Mouse (Mus musculus) right cerebral cortex, postnatal 4 days (tissue): ENCODE results near the gene Trp73.

Experiments used
- DNase-seq: peaks from one replicate; pipeline ENCODE4 v3.0.0-alpha.2; 2022

Gene Trp73

GRCm38 (mm10) chr4:154140182-154140212 is at the start of gene Trp73:
Trp73 (minus strand) TSS chr4:154140208.
- no peak for DNase-seq

- DNase-seq, result no peak
These were observed 48.9 kb upstream of the Trp73 start for GRCm38 (mm10) chr4:154188948-154189347.

DNA sequence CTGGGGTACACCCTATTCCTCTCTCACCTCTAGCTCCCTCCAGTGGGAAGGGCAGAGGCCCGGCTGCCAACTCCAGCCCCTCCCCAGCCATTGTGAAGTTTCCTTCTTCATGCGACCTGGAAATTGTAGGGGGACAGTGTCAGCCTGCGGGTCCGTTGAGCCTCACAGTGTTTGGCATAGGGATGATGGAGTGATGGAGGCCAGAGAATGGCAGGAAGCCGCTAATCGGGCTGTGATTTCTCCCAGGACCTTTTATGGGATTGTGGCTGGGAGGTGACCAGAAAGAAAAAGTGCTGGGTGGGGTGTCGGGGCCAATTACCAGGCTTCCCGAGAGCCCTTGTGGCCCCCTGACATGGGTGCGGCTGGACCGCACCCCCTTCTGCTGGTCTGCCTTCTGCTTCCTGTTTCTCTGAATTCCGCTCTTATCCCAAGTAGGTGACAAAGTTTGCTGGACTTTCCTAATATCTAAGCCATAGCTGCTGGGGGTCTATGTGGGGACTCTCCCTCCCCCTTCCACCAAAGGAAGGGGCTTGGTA is 46.1 kb upstream of the Trp73 start:
- no peak for DNase-seq

DNA sequence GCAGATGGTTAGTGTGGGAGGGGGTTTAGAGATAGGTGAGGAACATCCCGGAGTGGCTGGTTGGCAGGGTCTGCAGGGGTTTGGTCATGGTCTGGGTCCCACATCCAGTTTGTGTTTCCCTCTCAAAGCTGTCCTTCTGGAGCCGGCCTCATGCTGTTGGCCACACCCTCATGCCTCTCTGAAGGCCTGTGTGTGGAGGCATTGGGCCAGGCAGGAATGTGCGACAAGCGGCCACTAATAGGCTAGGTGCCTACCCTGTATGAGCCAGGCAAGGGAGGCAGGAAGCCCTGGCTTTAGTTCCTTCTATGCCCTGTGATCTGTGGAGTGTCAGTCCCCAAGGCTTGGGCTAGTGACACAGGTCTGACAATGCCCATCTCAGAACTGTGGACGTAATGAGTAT is 45.0 kb upstream of the Trp73 start:
- no peak for DNase-seq

GRCm38 (mm10) chr4:154183566-154183965 is 43.6 kb upstream of the Trp73 start:
- DNase-seq, result no peak

GRCm38 (mm10) chr4:154181001-154181400 is 41.0 kb upstream of the Trp73 start:
- DNase-seq, result no peak

- no peak for DNase-seq
These were observed 37.2 kb upstream of the Trp73 start for GRCm38 (mm10) chr4:154177257-154177656.

GRCm38 (mm10) chr4:154171931-154172604 is 32.1 kb upstream of the Trp73 start:
- no peak for DNase-seq

DNA sequence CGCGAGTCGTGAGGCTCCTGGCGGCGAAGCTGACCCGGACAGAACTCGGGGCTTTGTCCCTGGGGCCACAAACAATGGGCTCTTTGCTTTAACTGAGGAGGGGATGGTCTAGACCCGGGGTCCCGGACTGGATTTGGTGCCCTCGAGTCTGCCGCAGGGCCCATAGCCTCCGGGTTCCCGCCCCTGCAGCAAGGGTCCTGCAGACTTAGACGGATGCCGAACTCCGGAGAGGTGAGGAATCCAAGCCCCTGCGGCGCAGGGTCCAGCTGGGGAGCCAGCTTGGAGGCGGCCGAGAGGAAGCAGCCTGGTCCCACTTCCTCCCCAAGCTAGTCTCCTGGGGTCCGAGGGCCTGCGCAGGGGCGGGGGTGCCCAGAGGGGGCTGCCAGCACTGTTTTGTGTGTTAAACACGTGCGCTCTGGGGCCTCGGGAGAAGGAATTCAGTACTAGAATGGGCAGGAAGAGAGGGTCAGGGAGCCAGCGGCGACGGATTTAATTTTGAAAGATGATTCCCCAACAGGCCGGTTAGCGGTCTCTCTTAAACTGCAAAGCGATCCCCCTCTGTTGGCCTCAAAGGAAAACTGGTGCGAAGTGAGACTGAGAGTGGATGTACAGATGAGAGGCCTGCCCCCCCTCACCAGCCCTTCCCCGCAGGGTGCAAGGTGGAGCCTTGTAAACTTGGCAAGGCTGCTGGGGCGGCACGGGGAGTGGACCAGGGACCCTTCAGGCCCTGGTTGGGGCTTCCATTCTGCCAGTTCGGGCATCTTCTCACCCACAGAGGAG is 31.3 kb upstream of the Trp73 start:
- DNase-seq, result no peak

DNA sequence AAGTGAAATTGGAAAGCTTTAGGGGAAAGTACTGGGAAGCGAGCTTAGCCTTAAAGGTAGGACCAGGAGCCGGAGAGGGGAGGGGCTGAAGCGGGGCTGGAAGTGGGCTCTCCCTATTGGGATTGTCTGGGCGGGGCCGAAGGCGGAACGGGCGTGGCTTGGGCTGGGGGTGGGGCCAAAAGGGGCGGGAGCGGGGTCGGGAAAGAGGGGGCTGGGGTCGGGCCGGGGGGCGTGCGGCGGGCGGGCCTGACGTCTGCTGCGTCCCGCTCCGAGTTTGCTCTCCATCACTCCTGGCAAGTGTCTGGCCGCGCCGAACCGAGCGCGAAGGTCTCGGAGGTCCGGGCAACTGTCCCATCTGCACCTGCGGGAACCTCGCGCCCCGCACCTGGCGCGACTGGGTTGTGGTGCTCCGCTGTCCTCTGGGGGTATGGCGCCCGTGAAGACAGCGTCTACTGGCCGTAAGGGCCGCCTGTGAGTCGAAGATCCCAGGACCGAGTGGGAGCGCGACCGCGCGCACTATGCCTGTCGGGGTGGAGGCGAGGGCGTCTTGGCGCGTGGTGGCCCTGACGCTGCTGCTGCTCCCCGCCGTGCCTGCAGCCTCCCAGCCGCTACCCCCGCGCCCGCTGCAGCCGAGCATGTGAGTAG is 30.6 kb upstream of the Trp73 start, which contains the start of gene Megf6:
Gene Megf6 (plus strand): TSS at position 225 of the 645 bp plus-strand sequence.
- no peak for DNase-seq

DNA sequence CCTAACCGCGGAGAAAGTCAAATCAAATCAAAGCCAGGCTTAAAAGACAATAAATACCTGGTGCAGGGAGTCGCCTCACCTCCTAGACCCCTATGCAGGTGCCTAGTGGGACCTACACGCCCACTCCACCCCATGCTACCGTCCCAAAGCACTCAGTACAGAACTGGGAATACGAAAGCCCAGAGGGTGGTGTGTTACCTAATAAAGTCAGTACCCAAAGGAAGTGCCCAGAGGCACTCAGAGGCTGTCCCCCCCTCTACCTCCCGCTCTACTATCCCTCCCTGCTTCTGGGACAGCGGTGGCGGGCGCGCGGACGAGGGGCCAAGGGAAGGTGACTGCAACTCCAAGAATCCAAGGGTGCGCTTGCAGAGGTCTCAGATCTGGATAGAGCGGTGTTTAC is 30.0 kb upstream of the Trp73 start:
- DNase-seq, result no peak

GRCm38 (mm10) chr4:154167053-154167452 is 27.0 kb upstream of the Trp73 start:
- DNase-seq, result peak; percentile 72

GRCm38 (mm10) chr4:154163296-154163695 is 23.3 kb upstream of the Trp73 start:
- DNase-seq, result peak; percentile 84

GRCm38 (mm10) chr4:154160538-154161390 is 20.8 kb upstream of the Trp73 start, which contains the start of gene Tprgl:
Tprgl (minus strand) TSS chr4:154160666.
- DNase-seq, result peak; percentile 94

DNA sequence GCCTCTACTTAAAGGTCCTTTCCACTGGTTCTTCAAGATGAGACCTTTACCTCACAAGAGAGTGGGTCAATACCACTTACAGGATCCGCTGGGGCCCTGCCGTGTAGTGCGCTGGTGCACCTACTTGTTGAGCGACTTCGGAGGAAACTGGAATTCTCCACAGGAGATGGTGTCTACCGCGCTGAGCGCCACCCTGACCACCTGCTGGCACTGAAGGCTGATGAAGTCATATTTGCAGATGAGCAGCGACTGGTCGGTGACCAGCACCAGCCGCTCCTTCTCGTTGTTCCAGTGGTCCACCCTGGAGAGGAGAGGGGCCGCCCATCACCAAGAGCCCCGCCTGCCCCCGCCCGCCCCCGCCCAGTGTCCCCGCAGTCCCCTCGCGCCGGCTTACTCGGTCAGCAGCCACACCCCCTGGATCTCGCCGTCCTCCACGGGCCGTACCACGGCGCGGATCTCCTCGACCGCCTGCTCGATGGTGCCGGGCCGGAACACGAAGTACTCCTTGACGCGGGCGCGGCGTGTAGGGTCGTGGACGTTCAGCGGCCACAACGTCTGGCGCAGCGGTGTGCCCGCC is 20.0 kb upstream of the Trp73 start:
- DNase-seq, result no peak

- DNase-seq, result peak; percentile 81
These were observed 19.0 kb upstream of the Trp73 start for GRCm38 (mm10) chr4:154159002-154159401.

GRCm38 (mm10) chr4:154157970-154158662 is 18.1 kb upstream of the Trp73 start:
- DNase-seq, result no peak

DNA sequence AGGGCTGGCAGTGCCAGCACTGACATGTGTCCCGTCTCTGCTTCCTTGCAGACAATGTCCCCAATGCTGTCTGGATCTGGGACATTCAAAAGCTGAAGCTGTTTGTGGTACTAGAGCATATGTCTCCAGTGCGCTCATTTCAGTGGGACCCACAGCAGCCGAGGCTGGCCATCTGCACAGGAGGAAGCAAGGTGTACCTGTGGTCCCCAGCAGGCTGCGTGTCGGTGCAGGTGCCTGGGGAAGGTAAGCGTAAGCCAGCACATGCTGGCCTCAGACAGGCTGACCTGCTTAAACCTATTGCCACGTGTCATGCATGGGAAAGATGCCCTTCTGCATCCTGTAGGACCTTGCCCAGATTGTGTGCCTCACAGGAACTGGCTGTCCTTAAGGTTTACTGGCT is 16.0 kb upstream of the Trp73 start:
- DNase-seq, result no peak

DNA sequence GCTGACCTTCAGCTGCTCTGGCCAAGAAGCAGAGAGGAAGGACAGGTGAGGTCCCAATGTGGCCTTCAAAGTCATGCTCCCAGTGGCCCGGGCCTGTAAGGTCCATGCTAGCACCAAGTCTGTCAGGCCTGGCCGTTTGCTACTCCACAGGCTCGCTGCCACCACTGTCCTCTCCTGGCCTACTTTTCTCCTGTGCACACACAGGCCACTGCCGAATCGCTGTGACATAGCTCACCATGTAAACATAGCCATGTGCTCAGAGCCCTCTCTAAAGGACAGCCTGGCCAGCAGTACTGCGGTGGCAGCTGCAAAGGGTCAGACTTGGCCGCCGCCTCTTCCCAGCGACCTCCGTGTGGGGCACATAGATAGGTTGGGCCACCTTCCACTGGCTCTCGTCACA is 14.1 kb upstream of the Trp73 start:
- no peak for DNase-seq

DNA sequence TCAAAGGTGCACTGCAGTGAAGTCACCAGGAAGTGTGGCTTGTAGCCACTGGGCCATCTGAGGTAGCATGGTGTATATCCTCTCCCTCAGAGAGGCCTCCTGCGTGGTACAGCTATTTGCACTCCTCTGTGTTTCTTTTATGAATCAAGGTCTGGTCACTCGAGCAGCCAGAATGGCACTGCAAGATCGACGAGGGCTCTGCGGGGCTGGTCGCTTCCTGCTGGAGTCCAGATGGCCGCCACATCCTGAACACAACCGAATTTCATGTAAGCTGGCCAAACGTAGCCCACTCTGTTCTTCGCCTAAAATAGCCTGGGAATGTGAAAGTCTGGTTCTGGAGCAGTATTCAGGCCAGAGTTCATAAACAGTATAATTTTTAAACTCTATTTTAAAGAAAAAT is 6.3 kb upstream of the Trp73 start:
- DNase-seq, result no peak

GRCm38 (mm10) chr4:154144712-154145111 is 4.7 kb upstream of the Trp73 start:
- DNase-seq, result no peak
